Mouse (Mus musculus) left cerebral cortex, postnatal 10 days (tissue): ENCODE measurements around the gene Cd22. TPM values are rescaled to one million over a fixed set of nuclear protein-coding genes. Genes with fewer than 3 reads are reported as not detected.
"Not testable (repeated sequence)": the region's sequence is repeated elsewhere in the genome, so short reads cannot be mapped to it uniquely, and the experiment has no call there.

Source experiments
- DNase-seq, 2 experiments: peaks; one replicate each; pipeline ENCODE4 v3.0.0; 2021 to 2022; ENCODE audit warnings: low spot score in 2 of 2, mixed read lengths in 1 of 2; ENCODE audit errors: extremely low spot score in 1 of 2
- intact Hi-C: fragments of 180-260 bp; cut with DNase I; formaldehyde crosslinking; loops from one replicate; pipeline ENCODE4 v1.15.1; 2025
- total RNA-seq, 2 experiments: library from RNA; stranded (reverse); gene quantifications; 2 replicates each; pipeline ENCODE4 v1.2.3; 2021

The Cd22 gene
- total RNA-seq, result under 1 TPM in 1 of 2 experiments, not detected in 1; 0.28 TPM

GRCm38 (mm10) chr7:30880176-30880575 lies at the start of gene Cd22:
TSS of gene Cd22 (minus strand) at chr7:30880342.
- no peak for DNase-seq
- intact Hi-C loops, result no loop called here

- intact Hi-C loops, DNase-seq: not testable (repeated sequence)
These were observed 44.4 kb upstream of the Cd22 start, which contains the start of gene Hamp2 for GRCm38 (mm10) chr7:30924581-30924980. TSS of gene Hamp2 (minus strand) at chr7:30924681.

- DNase-seq, result no peak
These were observed 43.9 kb upstream of the Cd22 start for GRCm38 (mm10) chr7:30924071-30924470.

GRCm38 (mm10) chr7:30922490-30922889 lies 42.3 kb upstream of the Cd22 start:
- intact Hi-C loops, DNase-seq: not testable (repeated sequence)

More at GRCm38 (mm10) chr7:30924071-30924470, 43.9 kb upstream of the Cd22 start:
- intact Hi-C loops, result no loop called here

- intact Hi-C loops, result no loop called here
- DNase-seq, result no peak
These were observed 40.1 kb upstream of the Cd22 start for GRCm38 (mm10) chr7:30920217-30920616.

GRCm38 (mm10) chr7:30917219-30917618 lies 37.1 kb upstream of the Cd22 start:
- intact Hi-C loops, result no loop called here
- no peak for DNase-seq

- DNase-seq, result no peak
- intact Hi-C loops, result no loop called here
These were observed 36.6 kb upstream of the Cd22 start for GRCm38 (mm10) chr7:30916713-30917112.

GRCm38 (mm10) chr7:30914732-30915131 lies 34.6 kb upstream of the Cd22 start, which contains the start of gene Mag:
TSS of gene Mag (minus strand) at chr7:30914873.
- intact Hi-C loops, result loop anchor here (5.0 kb wide), 1 partner anchor 322 kb away; no protein-coding TSS in a partner anchor
- no peak for DNase-seq

GRCm38 (mm10) chr7:30909773-30910172 lies 29.6 kb upstream of the Cd22 start:
- intact Hi-C loops, result loop anchor here (5.0 kb wide), 1 partner anchor 317 kb away; no protein-coding TSS in a partner anchor
- DNase-seq, result no peak

GRCm38 (mm10) chr7:30908992-30909431 lies 28.9 kb upstream of the Cd22 start:
- intact Hi-C loops, result no loop called here
- no peak for DNase-seq

GRCm38 (mm10) chr7:30908277-30908991 lies 28.3 kb upstream of the Cd22 start:
- intact Hi-C loops, result no loop called here
- peak in 1 of 2 experiments; percentile 57 for DNase-seq

GRCm38 (mm10) chr7:30904042-30904441 lies 23.9 kb upstream of the Cd22 start:
- DNase-seq, result no peak
- intact Hi-C loops, result no loop called here

- intact Hi-C loops, result no loop called here
- no peak for DNase-seq
These were observed 15.1 kb upstream of the Cd22 start for GRCm38 (mm10) chr7:30895217-30895616.

GRCm38 (mm10) chr7:30892515-30892914 lies 12.4 kb upstream of the Cd22 start:
- DNase-seq, result no peak
- intact Hi-C loops, result no loop called here

- intact Hi-C loops, result no loop called here
- no peak for DNase-seq
These were observed 11.6 kb upstream of the Cd22 start for GRCm38 (mm10) chr7:30891746-30892145.

GRCm38 (mm10) chr7:30890681-30891080 lies 10.5 kb upstream of the Cd22 start:
- no peak for DNase-seq
- intact Hi-C loops, result no loop called here

GRCm38 (mm10) chr7:30888786-30889185 lies 8.6 kb upstream of the Cd22 start:
- no peak for DNase-seq
- intact Hi-C loops, result no loop called here

- DNase-seq, result peak in 1 of 2 experiments; percentile 5
These were observed 7.5 kb upstream of the Cd22 start for GRCm38 (mm10) chr7:30887568-30888188.

GRCm38 (mm10) chr7:30886852-30887251 lies 6.7 kb upstream of the Cd22 start:
- DNase-seq, result no peak
- intact Hi-C loops, result no loop called here

More at GRCm38 (mm10) chr7:30887568-30888188, 7.5 kb upstream of the Cd22 start:
- intact Hi-C loops, result no loop called here

- DNase-seq, result no peak
- intact Hi-C loops, result no loop called here
These were observed 3.9 kb upstream of the Cd22 start for GRCm38 (mm10) chr7:30884047-30884446.
